Mouse (Mus musculus) neural tube, embryonic 13.5 days (tissue): ENCODE results near the gene Ubxn11. TPM values are rescaled to one million over a fixed set of nuclear protein-coding genes. Genes with fewer than 3 reads are reported as not detected.
"Not testable (repeated sequence)": the region's sequence is repeated elsewhere in the genome, so short reads cannot be mapped to it uniquely, and the experiment has no call there.

ENCODE experiments used
- ATAC-seq: fragments of 200-750 bp; cut with Nextera tagmentation; 2 replicates; pipeline ENCODE4 v1.8.0; 2017; ENCODE audit warnings: low read depth, mild to moderate bottlenecking, moderate TSS enrichment, moderate library complexity
- H3K27ac ChIP-seq: fragments of 300-500 bp; sonication (generic); replicated peaks from 2 replicates; pipeline ENCODE4 v1.5.1; 2015; ENCODE audit warnings: moderate library complexity, mild to moderate bottlenecking, inconsistent platforms
- H3K27me3 ChIP-seq: fragments of 300-500 bp; sonication (generic); 2 replicates; pipeline ENCODE4 v1.6.1; 2015; ENCODE audit warnings: mild to moderate bottlenecking, inconsistent platforms
- H3K36me3 ChIP-seq: fragments of 300-500 bp; sonication (generic); 2 replicates; pipeline ENCODE4 v1.6.1; 2015; ENCODE audit warnings: mild to moderate bottlenecking, inconsistent platforms
- H3K4me1 ChIP-seq: fragments of 300-500 bp; sonication (generic); replicated peaks from 2 replicates; pipeline ENCODE4 v1.6.1; 2015; ENCODE audit warnings: inconsistent platforms
- H3K4me2 ChIP-seq: fragments of 300-500 bp; sonication (generic); 2 replicates; pipeline ENCODE4 v1.6.1; 2015; ENCODE audit warnings: inconsistent platforms, mild to moderate bottlenecking, moderate library complexity
- H3K4me3 ChIP-seq: fragments of 300-500 bp; sonication (generic); 2 replicates; pipeline ENCODE4 v1.5.1; 2015; ENCODE audit warnings: mild to moderate bottlenecking, inconsistent platforms
- H3K9ac ChIP-seq: fragments of 300-500 bp; sonication (generic); 2 replicates; pipeline ENCODE4 v1.6.1; 2015; ENCODE audit warnings: moderate library complexity, mild to moderate bottlenecking, inconsistent platforms
- H3K9me3 ChIP-seq: fragments of 300-500 bp; sonication (generic); 2 replicates; pipeline ENCODE4 v1.6.1; 2016; ENCODE audit warnings: inconsistent platforms
- WGBS: fragments of 180-500 bp; shearing (Covaris S2); methylation state at CpG from one replicate; pipeline ENCODE4 v1.1.7; 2015; 5-methylcytosine and 5-hydroxymethylcytosine counted together
- polyA plus RNA-seq: library from polyadenylated mRNA; unstranded; fragments of >200 nt; fragmentation: Nextera tagmentation; extraction: Ambion mirVana; gene quantifications from 2 replicates; pipeline ENCODE4 v1.2.1, GENCODE M21; 2015

Ubxn11 gene
- polyA plus RNA-seq, 1 experiment from 2014 or later, result 10.3 TPM

DNA sequence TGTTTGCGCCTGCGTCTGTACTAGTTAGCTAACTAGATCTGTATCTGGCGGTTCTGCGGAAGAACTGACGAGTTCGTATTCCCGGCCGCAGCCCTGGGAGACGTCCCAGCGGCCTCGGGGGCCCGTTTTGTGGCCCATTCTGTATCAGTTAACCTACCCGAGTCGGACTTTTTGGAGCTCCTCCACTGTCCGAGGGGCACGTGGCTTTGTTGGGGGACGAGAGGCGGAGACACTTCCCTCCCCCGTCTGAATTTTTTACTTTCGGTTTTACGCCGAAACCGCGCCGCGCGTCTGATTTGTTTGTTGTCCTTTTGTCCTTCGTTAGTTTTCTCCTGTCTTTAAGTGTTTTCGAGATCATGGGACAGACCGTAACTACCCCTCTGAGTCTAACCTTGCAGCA, 57.7 kb downstream of the Ubxn11 start:
- peak overlapping the region; percentile 48 for H3K4me3 ChIP-seq
- peak overlapping the region; percentile 64 for H3K4me2 ChIP-seq
- not testable (repeated sequence) for H3K9me3 ChIP-seq, ATAC-seq, H3K27me3 ChIP-seq, H3K4me1 ChIP-seq, H3K27ac ChIP-seq
- peaks cover 11% of the 10 kb centered on the region; the same call in 1 of the 2 replicates for H3K36me3 ChIP-seq
- peak overlapping the region; percentile 63 for H3K9ac ChIP-seq
- 20% methylated on average over 30 of the region's 30 CpGs for WGBS

DNA sequence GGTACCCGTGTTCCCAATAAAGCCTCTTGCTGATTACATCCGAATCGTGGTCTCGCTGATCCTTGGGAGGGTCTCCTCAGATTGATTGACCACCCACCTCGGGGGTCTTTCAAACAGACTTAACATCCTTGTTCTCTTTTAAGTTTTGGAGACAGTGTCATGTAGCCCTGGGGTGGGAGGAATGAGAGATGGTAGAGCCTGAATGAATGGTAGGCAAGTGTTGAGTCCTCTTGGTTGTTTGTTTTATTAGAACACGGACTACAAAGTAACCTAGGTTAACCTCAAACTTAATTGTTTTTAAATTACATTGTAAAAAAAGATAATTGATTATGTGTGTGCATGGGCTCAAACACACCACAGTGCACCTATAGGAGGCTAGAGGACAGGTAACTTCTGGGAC, 62.2 kb downstream of the Ubxn11 start:
- Histone ChIP-seq H3K4me1 (no peaks in the 10 kb centered on the region), H3K9ac (no peak overlapping the region), H3K27ac (no peak overlapping the region), H3K4me3 (no peak overlapping the region), H3K4me2 (no peak overlapping the region), H3K27me3 (no peaks in the 10 kb centered on the region), H3K36me3 (0 out of 2 replicates have a peak, but pooled peaks cover 16% of the 10 kb centered on the region), H3K9me3 (no peaks in the 10 kb centered on the region)
- ATAC-seq, result no peak
- 96% methylated on average over 5 of the region's 6 CpGs for WGBS

DNA sequence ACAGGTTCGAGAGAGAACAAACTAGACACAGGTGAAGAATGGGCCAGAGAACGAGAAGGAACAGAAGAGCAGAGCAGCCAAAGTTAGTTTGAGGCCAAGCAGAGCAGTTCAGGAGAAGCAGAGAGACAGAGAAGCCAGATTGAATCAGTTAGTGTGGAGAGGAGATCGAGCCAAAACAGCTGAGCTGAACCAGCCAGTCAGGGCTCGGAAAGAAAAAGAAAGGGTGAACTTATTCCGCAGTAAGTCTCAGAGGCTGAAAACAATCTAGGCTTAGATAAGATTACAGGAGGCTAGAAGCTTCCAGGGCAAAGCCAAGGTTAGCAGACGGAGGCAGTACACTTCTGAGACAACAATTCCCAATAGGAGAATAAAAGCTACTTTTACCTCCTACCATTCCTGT, 62.7 kb downstream of the Ubxn11 start:
- Histone ChIP-seq H3K36me3 (0 out of 2 replicates have a peak, but pooled peaks cover 16% of the 10 kb centered on the region), H3K4me1 (no peaks in the 10 kb centered on the region), H3K9me3 (no peaks in the 10 kb centered on the region)

DNA sequence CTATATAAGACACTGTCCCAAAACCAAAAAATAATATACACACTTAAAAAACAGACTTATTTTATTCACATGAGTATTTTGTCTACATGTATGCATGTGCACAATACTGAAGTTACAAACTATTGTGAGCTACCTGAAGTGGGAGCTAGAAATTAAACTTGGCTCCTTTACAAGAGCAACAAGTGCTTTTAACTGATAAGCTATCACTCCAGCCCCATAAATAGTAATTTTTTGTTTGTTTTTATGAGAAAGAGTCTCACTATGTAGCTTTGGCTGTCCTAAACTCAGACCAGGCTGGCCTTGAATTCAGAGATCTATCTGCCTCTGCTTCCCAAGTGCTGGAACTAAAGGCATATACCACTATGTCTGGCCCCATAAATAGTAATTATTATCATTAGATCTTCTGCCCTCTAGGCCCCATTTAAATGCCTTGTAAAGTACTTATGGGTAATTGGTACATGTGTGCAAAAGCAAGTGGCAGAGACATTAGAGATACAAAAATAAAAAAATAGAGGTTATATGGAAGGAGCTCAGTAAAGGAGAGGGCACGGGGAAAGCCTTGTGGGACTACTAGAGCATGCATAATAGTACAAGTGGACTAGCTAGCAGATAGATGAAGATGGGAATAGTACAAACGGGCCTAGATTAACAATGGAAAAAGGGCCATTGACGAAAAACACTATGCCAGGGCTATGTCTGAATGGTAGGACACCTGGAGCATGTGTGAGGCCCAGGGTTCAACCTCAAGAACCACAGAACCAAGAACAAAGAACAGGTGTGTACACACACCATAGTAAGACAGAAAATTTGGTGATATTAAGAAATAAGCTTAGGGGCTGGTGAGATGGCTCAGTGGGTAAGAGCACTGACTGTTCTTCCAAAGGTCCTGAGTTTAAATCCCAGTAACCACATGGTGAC, 63.4 kb downstream of the Ubxn11 start:
- Histone ChIP-seq H3K36me3 (peaks cover 19% of the 10 kb centered on the region; the same call in 1 of the 2 replicates), H3K4me1 (no peaks in the 10 kb centered on the region), H3K27ac (no peak overlapping the region), H3K4me2 (no peak overlapping the region), H3K9ac (no peak overlapping the region), H3K27me3 (no peaks in the 10 kb centered on the region), H3K9me3 (no peaks in the 10 kb centered on the region), H3K4me3 (no peak overlapping the region)
- WGBS, result 87% methylated on average over 3 of the region's 3 CpGs
- ATAC-seq, result no peak

More for the DNA sequence above, 62.7 kb downstream of the Ubxn11 start:
- Histone ChIP-seq H3K9ac (no peak overlapping the region), H3K27ac (no peak overlapping the region), H3K4me3 (no peak overlapping the region), H3K4me2 (no peak overlapping the region), H3K27me3 (no peaks in the 10 kb centered on the region)
- 86% methylated on average over 6 of the region's 6 CpGs for WGBS
- ATAC-seq, result no peak

DNA sequence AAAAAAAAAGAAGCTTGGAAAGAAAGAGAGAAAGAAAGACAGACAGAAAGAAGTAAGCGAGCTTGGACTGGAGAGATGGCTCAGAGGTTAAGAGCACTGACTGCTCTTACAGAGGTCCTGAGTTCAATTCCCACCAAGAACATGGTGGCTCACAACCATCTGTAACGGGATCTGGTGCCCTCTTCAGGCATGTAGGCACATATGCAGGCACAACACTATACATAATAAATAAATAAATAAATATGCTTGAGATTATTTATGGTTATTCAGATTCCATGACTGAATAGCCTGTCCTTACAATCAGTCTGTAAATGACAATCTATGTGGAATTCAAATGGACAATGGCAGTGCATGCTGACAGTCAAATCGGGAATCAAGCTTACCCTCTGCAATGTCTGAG, 64.5 kb downstream of the Ubxn11 start:
- H3K27me3 ChIP-seq, result no peaks in the 10 kb centered on the region
- no peaks in the 10 kb centered on the region for H3K9me3 ChIP-seq
- peaks cover 19% of the 10 kb centered on the region; the same call in 1 of the 2 replicates for H3K36me3 ChIP-seq
- no peak overlapping the region for H3K4me2 ChIP-seq
- 91% methylated on average over 3 of the region's 3 CpGs for WGBS
- H3K4me3 ChIP-seq, result no peak overlapping the region
- no peak for ATAC-seq
- H3K9ac ChIP-seq, result no peak overlapping the region
- no peaks in the 10 kb centered on the region for H3K4me1 ChIP-seq
- H3K27ac ChIP-seq, result no peak overlapping the region

- no peak for ATAC-seq
- H3K4me3 ChIP-seq, result no peak overlapping the region
Measured at GRCm38 (mm10) chr4:134172391-134172790, 70.0 kb downstream of the Ubxn11 start.

More at GRCm38 (mm10) chr4:134172391-134172790, 70.0 kb downstream of the Ubxn11 start:
- Histone ChIP-seq H3K9ac (no peak overlapping the region), H3K27me3 (no peaks in the 10 kb centered on the region), H3K9me3 (no peaks in the 10 kb centered on the region), H3K36me3 (peaks cover 12% of the 10 kb centered on the region; the same call in 1 of the 2 replicates), H3K27ac (no peak overlapping the region), H3K4me1 (no peaks in the 10 kb centered on the region), H3K4me2 (no peak overlapping the region)
- WGBS, result 92% methylated on average over 3 of the region's 3 CpGs

Other genes starting within 250 kb of the Ubxn11 start
- 21.3 and 21.8 TPM in 2 replicates for gene Rps6ka1, start 214.8 kb upstream of the Ubxn11 start, polyA plus RNA-seq
- gene Hmgn2, start 133.9 kb upstream of the Ubxn11 start, polyA plus RNA-seq, result 1,338 and 1,455 TPM in 2 replicates
- 41.0 and 44.3 TPM in 2 replicates for gene Dhdds, start 101.7 kb upstream of the Ubxn11 start, polyA plus RNA-seq
- 0.17 and 0.32 TPM in 2 replicates for gene Lin28a, start 83.7 kb upstream of the Ubxn11 start, polyA plus RNA-seq
- not detected in 2 replicates for gene Zfp683, start 48.7 kb upstream of the Ubxn11 start, polyA plus RNA-seq
- gene Crybg2, start 41.8 kb upstream of the Ubxn11 start, polyA plus RNA-seq, result 1.3 and 1.7 TPM in 2 replicates
- 3.1 and 5.1 TPM in 2 replicates for gene Cd52, start 7.5 kb upstream of the Ubxn11 start, polyA plus RNA-seq
- 384 and 425 TPM in 2 replicates for gene Sh3bgrl3, start 26.2 kb downstream of the Ubxn11 start, polyA plus RNA-seq
- gene Cep85, start 84.5 kb downstream of the Ubxn11 start, polyA plus RNA-seq, result 21.2 and 22.6 TPM in 2 replicates
- gene Gm7534, start 100.4 kb downstream of the Ubxn11 start, polyA plus RNA-seq, result not detected in 2 replicates
- not detected in 2 replicates for gene Catsper4, start 124.8 kb downstream of the Ubxn11 start, polyA plus RNA-seq
- gene Cnksr1, start 135.8 kb downstream of the Ubxn11 start, polyA plus RNA-seq, result 0.29 TPM in 1 of 2 replicates, not detected in the other
- gene E130218I03Rik, start 141.1 kb downstream of the Ubxn11 start, polyA plus RNA-seq, result 0.47 TPM in 1 of 2 replicates, not detected in the other
- gene Zfp593, start 143.0 kb downstream of the Ubxn11 start, polyA plus RNA-seq, result 15.1 and 15.7 TPM in 2 replicates
- gene Gm30191, start 144.4 kb downstream of the Ubxn11 start, polyA plus RNA-seq, result not detected in 2 replicates
- 10.4 and 11.3 TPM in 2 replicates for gene Grrp1, start 151.5 kb downstream of the Ubxn11 start, polyA plus RNA-seq
- 31.6 and 35.5 TPM in 2 replicates for gene Pdik1l, start 185.3 kb downstream of the Ubxn11 start, polyA plus RNA-seq
- 0.88 and 1.6 TPM in 2 replicates for gene Trim63, start 212.6 kb downstream of the Ubxn11 start, polyA plus RNA-seq
- 0.15 and 0.22 TPM in 2 replicates for gene Slc30a2, start 240.6 kb downstream of the Ubxn11 start, polyA plus RNA-seq